Mouse (Mus musculus) erythroblast, adult 5-6 weeks (primary cell): ENCODE measurements around the gene D7Ertd443e. TPM values are rescaled to one million over a fixed set of nuclear protein-coding genes. Genes with fewer than 3 reads are reported as not detected.

ENCODE experiments used
- ATAC-seq: replicated peaks from 2 replicates; pipeline ENCODE4 v1.8.0; 2016; ENCODE audit warnings: moderate number of reproducible peaks, mild to moderate bottlenecking, moderate TSS enrichment, inconsistent platforms; ENCODE audit not compliant: poor library complexity, low FRiP score, severe bottlenecking
- total RNA-seq, 2 experiments: library from RNA; stranded (forward) in 1 of 2; stranded (reverse) in 1 of 2; fragments of 150-400 nt in 1 of 2; fragments of 200-764, 138-1000 nt in 1 of 2; gene quantifications; 2 replicates each; pipeline versions ENCODE4 v1.2.3 to v1.2.4; 2015 to 2017; ENCODE audit warnings: low replicate concordance in 2 of 2

D7Ertd443e gene
- total RNA-seq (2015; ENCODE audit: low replicate concordance): not detected in 2 replicates
- total RNA-seq (2017; ENCODE audit: low replicate concordance): not detected in 2 replicates

GRCm38 (mm10) chr7:134385561-134385960 is at the start of gene D7Ertd443e:
Gene D7Ertd443e, minus strand, starts transcription at chr7:134385661.
- ATAC-seq: no peak

- ATAC-seq: no peak
Measured at GRCm38 (mm10) chr7:134431681-134432080, 46.2 kb upstream of the D7Ertd443e start.

GRCm38 (mm10) chr7:134428676-134429075 is 43.2 kb upstream of the D7Ertd443e start:
- ATAC-seq: no peak

- no peak for ATAC-seq
Measured at GRCm38 (mm10) chr7:134415014-134415413, 29.6 kb upstream of the D7Ertd443e start.

- no peak for ATAC-seq
Measured at GRCm38 (mm10) chr7:134414005-134414690, 28.7 kb upstream of the D7Ertd443e start.

- ATAC-seq: no peak
Measured at GRCm38 (mm10) chr7:134408641-134409040, 23.2 kb upstream of the D7Ertd443e start.

GRCm38 (mm10) chr7:134400746-134401145 is 15.3 kb upstream of the D7Ertd443e start:
- ATAC-seq: no peak

GRCm38 (mm10) chr7:134396769-134397168 is 11.3 kb upstream of the D7Ertd443e start:
- ATAC-seq: no peak

- no peak for ATAC-seq
Measured at GRCm38 (mm10) chr7:134382791-134383190, 2.7 kb downstream of the D7Ertd443e start.

- no peak for ATAC-seq
Measured at GRCm38 (mm10) chr7:134381407-134381861, 4.0 kb downstream of the D7Ertd443e start.

GRCm38 (mm10) chr7:134378273-134378672 is 7.2 kb downstream of the D7Ertd443e start:
- no peak for ATAC-seq

GRCm38 (mm10) chr7:134376786-134377185 is 8.7 kb downstream of the D7Ertd443e start:
- no peak for ATAC-seq

GRCm38 (mm10) chr7:134372276-134372675 is 13.2 kb downstream of the D7Ertd443e start:
- no peak for ATAC-seq

GRCm38 (mm10) chr7:134369241-134369640 is 16.2 kb downstream of the D7Ertd443e start:
- no peak for ATAC-seq

GRCm38 (mm10) chr7:134362257-134362870 is 23.1 kb downstream of the D7Ertd443e start:
- ATAC-seq: no peak

GRCm38 (mm10) chr7:134348825-134349224 is 36.6 kb downstream of the D7Ertd443e start:
- no peak for ATAC-seq

GRCm38 (mm10) chr7:134342202-134342601 is 43.3 kb downstream of the D7Ertd443e start:
- ATAC-seq: no peak

- no peak for ATAC-seq
Measured at GRCm38 (mm10) chr7:134335951-134336350, 49.5 kb downstream of the D7Ertd443e start.

GRCm38 (mm10) chr7:134320979-134321378 is 64.5 kb downstream of the D7Ertd443e start:
- no peak for ATAC-seq

GRCm38 (mm10) chr7:134302084-134302483 is 83.4 kb downstream of the D7Ertd443e start:
- ATAC-seq: no peak

GRCm38 (mm10) chr7:134301285-134301684 is 84.2 kb downstream of the D7Ertd443e start:
- ATAC-seq: no peak
